Comparison of ENCODE assay signal across 13 mouse cellular contexts in the genomic region with DNA sequence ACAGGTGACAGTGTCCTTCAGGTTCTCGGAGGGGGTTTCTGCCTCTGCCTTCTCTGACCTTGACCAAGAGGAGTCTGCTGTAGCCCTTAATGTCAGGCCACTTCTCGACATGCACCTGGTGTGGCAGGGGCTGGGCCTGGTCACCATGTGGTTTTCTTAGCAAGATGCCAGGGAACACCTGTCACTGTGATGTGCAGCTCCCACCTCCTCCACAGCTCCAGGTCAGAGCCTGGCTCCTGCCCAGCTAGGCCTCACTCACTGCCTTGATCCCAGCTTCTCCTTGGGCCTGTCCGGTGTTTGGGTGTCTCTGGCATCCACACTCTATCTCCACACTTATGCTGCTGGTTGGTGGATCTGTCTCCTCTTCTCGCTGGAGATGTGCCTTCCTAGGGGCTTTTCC.
DNase-seq lines count a peak whose midpoint lies in the region; ATAC-seq and TF ChIP-seq lines count a peak whose summit lies in the region.
"Had no signal": no experiment of that assay in that cellular context is flagged by ENCODE, and none has a peak within 500 bp of the region (broad histone marks: within the 10 kb centered on the region; RNA-seq: fewer than 3 reads in every experiment).

No protein-coding gene starts in this region.

- peak overlapping the region; percentile 50; the same call in 1 of the 2 replicates for H3K4me2 ChIP-seq in heart, embryonic 13.5 days

- H3K4me3 ChIP-seq in heart, embryonic 13.5 days, result no peak overlapping the region
- no peak overlapping the region for H3K4me3 ChIP-seq in layer of hippocampus, adult 2 months
- H3K4me3 ChIP-seq: erythroblast, embryonic 14.5 days had no signal

- no peaks in the 10 kb centered on the region for H3K36me3 ChIP-seq in heart, embryonic 13.5 days

- peaks cover 98% of the 10 kb centered on the region for H3K4me1 ChIP-seq in heart, embryonic 13.5 days

- H3K27ac ChIP-seq in heart, embryonic 13.5 days (replicated peaks), result peak overlapping the region; percentile 71
- peak overlapping the region; percentile 46; the same call in 1 of the 2 replicates for H3K27ac ChIP-seq in layer of hippocampus, adult 2 months

- no peaks in the 10 kb centered on the region for H3K27me3 ChIP-seq in heart, embryonic 13.5 days (replicated peaks)

- WGBS in heart, embryonic 13.5 days, result 57% methylated on average over 4 of the region's 4 CpGs

- H3K9ac ChIP-seq in heart, embryonic 13.5 days, result peak overlapping the region; percentile 58; the same call in 1 of the 2 replicates

- TF ChIP-seq CTCF in layer of hippocampus, adult 2 months (conservative IDR thresholded peaks at IDR 0.05), result no peak

- no peaks in the 10 kb centered on the region for H3K9me3 ChIP-seq in heart, embryonic 13.5 days

- ATAC-seq in heart, embryonic 13.5 days (ENCODE audit: extremely low read depth, insufficient number of reproducible peaks, low FRiP score, low TSS enrichment), result no peak

- DNase-seq in cerebellum, adult 11 months, result peak; percentile 50
- DNase-seq in cerebellum, postnatal 4 days (ENCODE audit: low spot score in 2 of 2), result no peak
- no peak for DNase-seq in heart, adult 9 months (ENCODE audit: low spot score in 2 of 2)
- DNase-seq in layer of hippocampus, adult 2 months (ENCODE audit: low spot score in 2 of 2), result no peak
- no peak for DNase-seq in layer of hippocampus, adult 11-12 months (ENCODE audit: low spot score)
- DNase-seq in cerebellum, postnatal 10 days, result peak; percentile 56 to 58
- DNase-seq in thymus, postnatal 10 days (ENCODE audit: low spot score in 2 of 2), result no peak
- DNase-seq: gastrocnemius, postnatal 14 days; kidney, adult 18-20 months; lung, adult 2 months; midbrain, embryonic 14.5 days had no signal

Comparison
In these comparisons a context has a peak if more than half of its experiments do, and no peak if none do; other contexts are left out.
1. DNase-seq: peak in cerebellum, adult 11 months (single experiment) and cerebellum, postnatal 10 days (2 of 2); none in cerebellum, postnatal 4 days (0 of 2), heart, adult 9 months (0 of 2), layer of hippocampus, adult 2 months (0 of 2), layer of hippocampus, adult 11-12 months (single experiment) and thymus, postnatal 10 days (0 of 2).